In the genomic region with DNA sequence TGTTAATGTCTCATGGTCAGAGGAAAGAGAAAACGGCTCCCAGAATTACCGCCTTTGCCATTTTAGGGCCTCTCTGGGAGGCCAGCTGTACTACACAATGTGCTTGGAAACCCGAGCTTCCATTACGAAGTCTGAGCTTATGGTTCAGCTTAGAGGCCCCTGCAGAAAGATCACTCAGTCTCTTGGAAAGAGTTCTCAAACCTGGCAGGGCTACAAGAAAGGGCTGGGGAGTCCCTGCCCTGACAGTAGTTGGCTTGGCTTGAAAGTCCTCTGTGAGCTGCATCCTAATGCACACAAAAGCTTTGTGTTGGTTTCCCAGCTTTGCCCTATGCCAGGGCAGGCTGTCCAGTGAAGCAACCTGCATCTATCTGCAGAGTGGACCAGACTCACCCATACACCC, we compare ENCODE assay signal across 12 mouse cellular contexts.
A peak's percentile ranks its signal among the peaks of the same experiment; 100 is the strongest.
DNase-seq lines count a peak whose midpoint lies in the region; ATAC-seq lines count a peak whose summit lies in the region.
"Had no signal": no experiment of that assay in that cellular context is flagged by ENCODE, and none has a peak within 500 bp of the region (broad histone marks: within the 10 kb centered on the region; RNA-seq: fewer than 3 reads in every experiment).

No protein-coding gene starts in this region.

- H3K4me1 ChIP-seq in hindbrain, embryonic 14.5 days (replicated peaks; ENCODE audit: control insufficient read depth, insufficient read depth, low read length): no peaks in the 10 kb centered on the region
- no peaks in the 10 kb centered on the region for H3K4me1 ChIP-seq in hindbrain, embryonic 10.5 days (replicated peaks)
- no peaks in the 10 kb centered on the region for H3K4me1 ChIP-seq in kidney, embryonic 14.5 days (ENCODE audit: control insufficient read depth, insufficient read depth, low read length)
- H3K4me1 ChIP-seq: liver, embryonic 13.5 days had no signal

- H3K9me3 ChIP-seq in hindbrain, embryonic 14.5 days (ENCODE audit: control insufficient read depth, low read length): no peaks in the 10 kb centered on the region
- H3K9me3 ChIP-seq in hindbrain, embryonic 10.5 days: no peaks in the 10 kb centered on the region
- no peaks in the 10 kb centered on the region for H3K9me3 ChIP-seq in kidney, embryonic 14.5 days (ENCODE audit: control insufficient read depth, low read length)

- H3K27ac ChIP-seq in hindbrain, embryonic 14.5 days: no peak overlapping the region
- no peak overlapping the region for H3K27ac ChIP-seq in hindbrain, embryonic 10.5 days
- H3K27ac ChIP-seq in kidney, embryonic 14.5 days (ENCODE audit: low read depth, low read length): no peak overlapping the region
- H3K27ac ChIP-seq: heart, adult 2 months; liver, embryonic 13.5 days had no signal

- H3K27me3 ChIP-seq in hindbrain, embryonic 14.5 days (ENCODE audit: control insufficient read depth, insufficient read depth, low read length): no peaks in the 10 kb centered on the region
- H3K27me3 ChIP-seq in hindbrain, embryonic 10.5 days (ENCODE audit: insufficient read depth, poor library complexity, severe bottlenecking): no peaks in the 10 kb centered on the region
- no peaks in the 10 kb centered on the region for H3K27me3 ChIP-seq in kidney, embryonic 14.5 days (ENCODE audit: control insufficient read depth, insufficient read depth, low read length)
- H3K27me3 ChIP-seq: liver, embryonic 13.5 days had no signal

- no peak overlapping the region for H3K4me3 ChIP-seq in hindbrain, embryonic 14.5 days (replicated peaks; ENCODE audit: low read length)
- H3K4me3 ChIP-seq in hindbrain, embryonic 10.5 days: no peak overlapping the region
- H3K4me3 ChIP-seq in kidney, embryonic 14.5 days (ENCODE audit: low read length): no peak overlapping the region
- H3K4me3 ChIP-seq: erythroblast, embryonic 14.5 days; heart, adult 2 months; liver, embryonic 13.5 days had no signal

- 59% methylated on average over 4 of the region's 4 CpGs for WGBS in hindbrain, embryonic 14.5 days
- 79% methylated on average over 4 of the region's 4 CpGs for WGBS in hindbrain, embryonic 10.5 days
- WGBS in kidney, embryonic 14.5 days: 42% methylated on average over 4 of the region's 4 CpGs

- no peaks in the 10 kb centered on the region for H3K36me3 ChIP-seq in hindbrain, embryonic 14.5 days (replicated peaks; ENCODE audit: control insufficient read depth, insufficient read depth)
- no peaks in the 10 kb centered on the region for H3K36me3 ChIP-seq in hindbrain, embryonic 10.5 days
- H3K36me3 ChIP-seq in kidney, embryonic 14.5 days (ENCODE audit: control insufficient read depth, insufficient read depth, low read length): no peaks in the 10 kb centered on the region
- H3K36me3 ChIP-seq: liver, embryonic 13.5 days had no signal

- no peak overlapping the region for H3K4me2 ChIP-seq in hindbrain, embryonic 14.5 days (replicated peaks)
- H3K4me2 ChIP-seq in kidney, embryonic 14.5 days (replicated peaks; ENCODE audit: low read depth, low read length): no peak overlapping the region
- H3K4me2 ChIP-seq: liver, embryonic 13.5 days had no signal

- peak; percentile 64; the same call in 1 of the 2 replicates for ATAC-seq in hindbrain, embryonic 14.5 days (ENCODE audit: low FRiP score)
- ATAC-seq in kidney, embryonic 14.5 days (ENCODE audit: low FRiP score, low TSS enrichment): no peak

- no peak overlapping the region for H3K9ac ChIP-seq in hindbrain, embryonic 14.5 days
- no peak overlapping the region for H3K9ac ChIP-seq in kidney, embryonic 14.5 days (ENCODE audit: low read depth, low read length)
- H3K9ac ChIP-seq: liver, embryonic 13.5 days had no signal

- DNase-seq in hindbrain, embryonic 14.5 days (ENCODE audit: low spot score): peak; percentile 50
- no peak for DNase-seq in hindbrain, embryonic 10.5 days (ENCODE audit: low spot score)
- DNase-seq in brain, adult 2 months (ENCODE audit: low read depth, low spot score): peak; percentile 59
- peak; percentile 30 for DNase-seq in cerebellum, adult 9-11 months
- peak; percentile 16 to 26 for DNase-seq in layer of hippocampus, postnatal 36 days
- DNase-seq in thymus, postnatal 10 days (ENCODE audit: low spot score in 2 of 2): no peak
- DNase-seq: heart, adult 2 months; kidney, postnatal 25 days; liver, embryonic 13.5 days; lung, postnatal 36 days had no signal

Comparison
In these comparisons a context has a peak if more than half of its experiments do, and no peak if none do; other contexts are left out.
1. DNase-seq: peak in hindbrain, embryonic 14.5 days (single experiment), brain, adult 2 months (single experiment), cerebellum, adult 9-11 months (single experiment) and layer of hippocampus, postnatal 36 days (2 of 2); none in hindbrain, embryonic 10.5 days (single experiment) and thymus, postnatal 10 days (0 of 2).